Mouse (Mus musculus) forebrain, embryonic 10.5 days (tissue): ENCODE measurements around the gene Mgat4e. TPM values are rescaled to one million over a fixed set of nuclear protein-coding genes. Genes with fewer than 3 reads are reported as not detected.
"Not testable (repeated sequence)": the region's sequence is repeated elsewhere in the genome, so short reads cannot be mapped to it uniquely, and the experiment has no call there.

Experiments used
- DNase-seq: peaks from one replicate; pipeline ENCODE4 v3.0.0-alpha.2; 2017; ENCODE audit warnings: low spot score; ENCODE audit errors: extremely low spot score
- H3K27ac ChIP-seq: fragments of 300-500 bp; sonication (generic); 2 replicates; pipeline ENCODE4 v1.5.1; 2016; ENCODE audit warnings: mild to moderate bottlenecking
- H3K27me3 ChIP-seq: fragments of 300-500 bp; sonication (generic); 2 replicates; pipeline ENCODE4 v1.6.1; 2016; ENCODE audit warnings: mild to moderate bottlenecking; ENCODE audit not compliant: poor library complexity, severe bottlenecking
- H3K36me3 ChIP-seq: fragments of 300-500 bp; sonication (generic); replicated peaks from 2 replicates; pipeline ENCODE4 v1.6.1; 2016; ENCODE audit warnings: mild to moderate bottlenecking, moderate library complexity
- H3K4me1 ChIP-seq: fragments of 300-500 bp; sonication (generic); 2 replicates; pipeline ENCODE4 v1.6.1; 2016
- H3K4me3 ChIP-seq: fragments of 300-500 bp; sonication (generic); 2 replicates; pipeline ENCODE4 v1.5.1; 2016; ENCODE audit warnings: mild to moderate bottlenecking, moderate library complexity
- H3K9me3 ChIP-seq: fragments of 300-500 bp; sonication (generic); 2 replicates; pipeline ENCODE4 v1.6.1; 2016; ENCODE audit warnings: mild to moderate bottlenecking, moderate library complexity
- WGBS: fragments of 180-500 bp; shearing (Covaris S2); methylation state at CpG from one replicate; pipeline ENCODE4 v1.1.7; 2016; 5-methylcytosine and 5-hydroxymethylcytosine counted together
- polyA plus RNA-seq: library from polyadenylated mRNA; unstranded; fragments of >200 nt; fragmentation: Nextera tagmentation; extraction: Ambion mirVana; gene quantifications from 2 replicates; pipeline ENCODE4 v1.2.1, GENCODE M21; 2016

The Mgat4e gene
- polyA plus RNA-seq, 1 experiment from 2014 or later, result not detected

- not testable (repeated sequence) for H3K4me3 ChIP-seq, H3K36me3 ChIP-seq, DNase-seq, H3K27ac ChIP-seq, H3K9me3 ChIP-seq
- Histone ChIP-seq H3K27me3 (peaks cover 18% of the 10 kb centered on the region), H3K4me1 (peaks cover 16% of the 10 kb centered on the region)
- 93% methylated on average over 5 of the region's 5 CpGs for WGBS
These were observed 30.3 kb downstream of the Mgat4e start for GRCm38 (mm10) chr1:134519201-134519600.

DNA sequence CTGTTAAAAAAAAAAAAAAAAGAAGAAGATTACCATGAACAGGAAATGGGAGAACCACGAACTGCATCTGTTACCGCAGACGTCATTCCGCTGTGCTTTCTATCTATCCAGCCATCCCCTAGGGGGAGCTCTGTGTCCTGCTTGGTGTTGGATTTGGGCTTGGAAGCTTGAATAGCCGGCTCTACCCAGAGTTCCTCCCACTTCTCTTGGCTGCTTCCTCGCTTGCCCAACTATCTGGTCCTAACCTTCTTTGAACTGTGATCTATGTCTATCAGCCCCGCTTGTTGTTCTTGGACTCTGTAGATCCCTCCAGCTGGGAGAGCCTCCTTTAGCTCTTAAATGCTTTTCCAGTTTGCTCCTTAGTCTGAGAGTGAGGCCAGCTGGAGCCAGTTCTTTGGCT lies 30.8 kb downstream of the Mgat4e start:
- H3K4me3 ChIP-seq, result no peak overlapping the region
- H3K27me3 ChIP-seq, result peaks cover 23% of the 10 kb centered on the region
- no peaks in the 10 kb centered on the region for H3K36me3 ChIP-seq
- H3K27ac ChIP-seq, result no peak overlapping the region
- 14% methylated on average over 7 of the region's 7 CpGs for WGBS
- DNase-seq, result peak; percentile 56
- H3K9me3 ChIP-seq, result no peaks in the 10 kb centered on the region
- H3K4me1 ChIP-seq, result peaks cover 19% of the 10 kb centered on the region

DNA sequence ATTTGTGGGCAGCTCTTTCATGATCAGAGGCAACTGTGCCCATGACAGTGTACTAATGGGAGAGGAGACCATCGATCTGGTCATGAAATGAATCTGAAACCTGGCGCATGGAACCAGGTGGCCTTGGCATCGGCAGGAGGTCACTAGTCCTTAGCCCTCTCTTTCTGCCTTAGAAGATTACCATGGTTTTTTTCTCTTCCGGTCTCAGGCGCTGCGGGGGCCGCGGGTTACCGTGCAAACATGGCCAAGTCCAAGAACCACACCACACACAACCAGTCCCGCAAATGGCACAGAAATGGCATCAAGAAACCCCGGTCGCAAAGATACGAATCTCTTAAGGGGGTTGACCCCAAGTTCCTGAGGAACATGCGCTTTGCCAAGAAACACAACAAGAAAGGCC lies 31.6 kb downstream of the Mgat4e start:
- DNase-seq, H3K9me3 ChIP-seq, H3K27ac ChIP-seq, H3K36me3 ChIP-seq, H3K4me3 ChIP-seq: not testable (repeated sequence)
- peaks cover 27% of the 10 kb centered on the region for H3K4me1 ChIP-seq
- H3K27me3 ChIP-seq, result peaks cover 32% of the 10 kb centered on the region
- 96% methylated on average over 14 of the region's 14 CpGs for WGBS

DNA sequence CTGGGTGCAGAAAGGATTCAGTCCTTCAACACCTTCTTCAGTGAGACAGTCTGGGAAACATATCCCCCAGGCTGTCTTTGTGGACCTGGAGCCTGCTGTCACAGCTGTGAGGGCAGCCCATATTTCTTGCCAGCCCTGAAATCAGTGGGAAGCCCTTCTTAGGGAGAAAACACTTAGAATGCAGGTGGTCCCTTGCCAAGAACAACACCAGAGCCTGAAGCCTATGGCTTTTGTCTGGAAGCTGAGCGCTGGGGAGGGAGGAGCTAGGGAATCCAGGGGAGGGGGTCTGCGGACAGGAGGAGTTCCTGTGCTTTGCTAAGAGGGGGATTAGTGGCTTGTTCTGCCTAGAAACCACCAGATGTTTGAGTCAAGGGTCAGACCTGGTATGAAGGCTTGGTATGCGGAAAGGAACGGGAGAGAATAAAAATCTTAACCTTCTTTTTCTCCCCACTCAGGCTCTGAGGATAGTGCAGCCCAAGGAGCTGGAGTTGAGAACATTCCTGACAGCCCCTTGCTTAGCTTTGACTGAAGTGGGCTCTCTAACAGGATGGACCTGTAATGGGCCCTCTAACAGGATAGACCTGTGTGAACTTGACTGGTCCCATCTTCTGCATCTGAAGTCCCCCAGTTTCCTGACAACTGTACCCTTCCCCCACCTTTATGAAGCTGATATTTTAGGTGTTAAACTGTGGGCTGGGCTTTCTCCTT lies 32.8 kb downstream of the Mgat4e start:
- no peak overlapping the region for H3K4me3 ChIP-seq
- H3K9me3 ChIP-seq, result no peaks in the 10 kb centered on the region
- peak overlapping the region; percentile 65 for H3K27ac ChIP-seq
- WGBS, result 9% methylated on average over 4 of the region's 4 CpGs
- H3K36me3 ChIP-seq, result no peaks in the 10 kb centered on the region
- H3K4me1 ChIP-seq, result peaks cover 33% of the 10 kb centered on the region
- peak; percentile 35 for DNase-seq
- peaks cover 44% of the 10 kb centered on the region for H3K27me3 ChIP-seq

- no peaks in the 10 kb centered on the region for H3K9me3 ChIP-seq
- peaks cover 51% of the 10 kb centered on the region for H3K27me3 ChIP-seq
- DNase-seq, result no peak
- H3K4me3 ChIP-seq, result no peak overlapping the region
- 80% methylated on average over 2 of the region's 2 CpGs for WGBS
- peaks cover 33% of the 10 kb centered on the region for H3K4me1 ChIP-seq
- peak overlapping the region; percentile 65 for H3K27ac ChIP-seq
- no peaks in the 10 kb centered on the region for H3K36me3 ChIP-seq
These were observed 33.6 kb downstream of the Mgat4e start for GRCm38 (mm10) chr1:134515891-134516290.

DNA sequence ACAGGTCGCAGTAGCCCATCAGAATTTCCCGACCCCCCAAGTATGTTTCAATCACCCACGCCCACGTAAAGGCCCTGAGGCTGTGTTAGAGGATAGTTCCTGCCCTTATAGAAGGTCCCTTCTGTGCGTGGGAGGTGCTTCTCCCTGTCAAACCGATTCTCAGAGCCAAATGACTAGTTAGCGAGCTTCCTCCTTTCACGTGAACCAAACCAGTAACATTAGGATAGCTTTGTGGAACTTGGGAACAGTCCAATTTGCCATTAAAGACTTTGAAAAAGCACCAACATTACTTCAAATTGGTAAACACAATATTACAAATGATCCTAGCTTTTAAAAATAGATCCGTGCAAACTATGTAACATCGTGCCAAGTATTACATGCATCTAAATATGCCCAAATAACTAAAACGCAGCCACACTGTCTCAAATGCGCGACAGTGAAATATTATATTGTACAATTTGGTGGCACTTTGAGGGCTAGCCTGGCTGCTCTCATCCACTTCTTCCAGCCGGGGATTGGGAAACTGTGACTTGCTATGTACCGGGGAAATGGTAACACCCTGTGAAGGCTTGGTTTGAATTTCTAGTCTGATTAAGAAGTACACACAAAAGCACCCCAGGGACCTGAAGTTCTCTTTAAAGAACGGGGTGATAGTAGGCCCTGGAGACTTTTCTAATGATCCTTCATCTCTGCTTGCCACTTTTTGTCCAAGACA lies 35.4 kb downstream of the Mgat4e start:
- peak overlapping the region; percentile 58 for H3K4me3 ChIP-seq

DNA sequence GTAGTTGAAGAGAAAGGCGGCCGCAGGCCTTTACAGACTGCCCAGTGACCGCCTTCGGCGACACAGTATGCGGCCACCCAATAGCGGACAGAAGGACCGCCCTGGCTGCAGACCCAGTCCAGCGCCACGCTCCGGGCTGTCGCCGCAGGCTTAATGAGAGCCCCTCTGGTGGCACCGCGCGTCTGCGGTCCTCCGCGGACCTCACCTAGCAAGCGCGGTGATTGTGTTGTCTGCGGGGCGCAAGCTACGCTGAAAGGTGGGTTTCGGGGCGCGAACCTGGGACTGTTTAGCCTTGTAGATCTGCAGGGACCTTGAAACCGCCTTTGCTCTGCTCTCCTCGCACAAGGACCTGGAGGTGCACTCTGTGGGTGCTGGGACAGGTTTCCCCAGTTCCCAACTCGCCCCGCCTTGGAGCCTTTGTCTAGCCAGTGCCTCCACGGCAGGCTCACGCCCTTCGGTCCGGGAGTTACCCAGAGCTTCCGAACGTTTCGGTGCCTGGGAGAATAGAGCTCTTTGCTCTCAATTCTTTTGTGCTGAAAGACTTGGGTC lies 36.1 kb downstream of the Mgat4e start:
- Histone ChIP-seq H3K36me3 (peaks cover 5% of the 10 kb centered on the region), H3K27ac (peak overlapping the region; percentile 72; the same call in 1 of the 2 replicates)
- WGBS, result 1% methylated on average over 38 of the region's 38 CpGs

More for the DNA sequence above, 35.4 kb downstream of the Mgat4e start:
- no peak for DNase-seq
- peaks cover 53% of the 10 kb centered on the region for H3K27me3 ChIP-seq
- peaks cover 3% of the 10 kb centered on the region for H3K36me3 ChIP-seq
- 0 out of 2 replicates have a peak overlapping the region, but pooled peaks have one; percentile 72 for H3K27ac ChIP-seq
- WGBS, result 45% methylated on average over 16 of the region's 16 CpGs
- H3K9me3 ChIP-seq, result no peaks in the 10 kb centered on the region
- H3K4me1 ChIP-seq, result peaks cover 33% of the 10 kb centered on the region

DNA sequence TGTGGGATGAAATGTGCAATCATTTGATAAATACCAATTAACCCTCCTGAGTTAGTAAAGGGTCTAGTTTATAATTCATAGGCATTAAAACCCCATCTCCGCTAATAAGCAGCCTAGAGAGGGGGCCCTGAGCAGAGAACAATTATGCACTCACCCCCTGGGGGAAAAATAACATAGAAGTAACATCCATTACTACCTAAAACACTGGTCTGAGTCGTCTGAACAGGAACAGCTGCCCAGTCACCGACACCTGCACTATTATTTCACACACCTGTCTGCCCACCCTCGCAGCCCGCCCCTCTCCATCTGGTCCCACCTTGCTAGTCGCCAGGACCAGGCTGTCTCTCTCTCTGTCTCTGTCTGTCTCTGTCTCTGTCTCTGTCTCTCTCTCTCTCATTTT lies 36.9 kb downstream of the Mgat4e start:
- no peak for DNase-seq
- no peaks in the 10 kb centered on the region for H3K9me3 ChIP-seq
- peak overlapping the region; percentile 58 for H3K4me3 ChIP-seq
- H3K36me3 ChIP-seq, result peaks cover 13% of the 10 kb centered on the region
- H3K27ac ChIP-seq, result no peak overlapping the region
- 56% methylated on average over 6 of the region's 6 CpGs for WGBS
- peaks cover 53% of the 10 kb centered on the region for H3K27me3 ChIP-seq
- peaks cover 31% of the 10 kb centered on the region for H3K4me1 ChIP-seq

More for the DNA sequence above, 36.1 kb downstream of the Mgat4e start:
- no peaks in the 10 kb centered on the region for H3K9me3 ChIP-seq
- peak overlapping the region; percentile 58 for H3K4me3 ChIP-seq
- H3K27me3 ChIP-seq, result peaks cover 53% of the 10 kb centered on the region
- peak; percentile 33 for DNase-seq
- peaks cover 31% of the 10 kb centered on the region for H3K4me1 ChIP-seq

- Histone ChIP-seq H3K9me3 (no peaks in the 10 kb centered on the region), H3K27me3 (peaks cover 53% of the 10 kb centered on the region), H3K27ac (no peak overlapping the region), H3K4me1 (peaks cover 31% of the 10 kb centered on the region), H3K4me3 (no peak overlapping the region), H3K36me3 (peaks cover 17% of the 10 kb centered on the region)
- DNase-seq, result no peak
- 78% methylated on average over 4 of the region's 4 CpGs for WGBS
These were observed 37.3 kb downstream of the Mgat4e start for GRCm38 (mm10) chr1:134512183-134512582.

DNA sequence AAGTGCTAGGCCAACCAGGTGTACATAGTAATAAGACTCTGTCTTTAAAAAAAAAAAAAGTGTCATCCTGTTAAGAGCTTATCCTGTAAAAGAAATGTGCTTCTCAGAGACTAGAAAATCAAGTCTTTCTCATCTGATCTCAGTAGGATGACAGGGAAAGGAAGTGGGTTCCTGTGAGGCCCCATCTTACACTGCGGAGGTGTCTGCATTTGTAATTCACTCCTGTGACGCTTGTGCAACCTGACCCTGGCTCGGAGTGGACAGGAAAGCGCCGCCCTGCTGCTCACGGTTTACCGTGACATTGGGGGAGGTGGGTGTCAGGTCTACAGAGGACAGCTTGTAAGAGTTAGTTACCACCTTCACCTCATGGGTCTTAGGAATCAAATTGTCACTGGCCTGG lies 39.5 kb downstream of the Mgat4e start:
- no peak for DNase-seq
- peaks cover 43% of the 10 kb centered on the region for H3K27me3 ChIP-seq
- no peak overlapping the region for H3K4me3 ChIP-seq
- no peaks in the 10 kb centered on the region for H3K9me3 ChIP-seq
- H3K27ac ChIP-seq, result no peak overlapping the region
- H3K36me3 ChIP-seq, result peaks cover 39% of the 10 kb centered on the region
- WGBS, result 54% methylated on average over 7 of the region's 7 CpGs
- H3K4me1 ChIP-seq, result peaks cover 17% of the 10 kb centered on the region

DNA sequence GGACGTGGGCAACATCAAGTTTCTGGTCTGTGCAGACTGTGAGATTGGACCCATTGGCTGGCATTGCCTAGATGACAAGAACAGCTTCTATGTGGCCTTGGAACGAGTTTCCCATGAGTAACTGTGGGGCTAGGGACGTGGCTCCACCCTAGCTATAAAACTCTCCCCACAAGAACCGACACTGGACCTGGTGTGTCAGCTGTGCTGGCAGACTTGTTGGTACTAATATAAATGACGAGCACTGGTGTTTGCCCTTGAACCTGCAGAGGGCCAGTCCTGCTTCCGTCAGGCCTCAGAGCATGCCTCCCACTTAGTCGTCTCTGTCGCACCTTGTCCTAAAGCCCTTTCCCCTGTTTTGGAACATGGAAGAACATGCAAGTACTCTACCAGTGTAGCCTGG lies 43.3 kb downstream of the Mgat4e start:
- Histone ChIP-seq H3K27ac (no peak overlapping the region), H3K4me1 (no peaks in the 10 kb centered on the region), H3K4me3 (no peak overlapping the region), H3K36me3 (peaks cover 65% of the 10 kb centered on the region), H3K9me3 (no peaks in the 10 kb centered on the region), H3K27me3 (peaks cover 5% of the 10 kb centered on the region; the same call in 1 of the 2 replicates)
- DNase-seq, result no peak
- WGBS, result 95% methylated on average over 8 of the region's 8 CpGs

DNA sequence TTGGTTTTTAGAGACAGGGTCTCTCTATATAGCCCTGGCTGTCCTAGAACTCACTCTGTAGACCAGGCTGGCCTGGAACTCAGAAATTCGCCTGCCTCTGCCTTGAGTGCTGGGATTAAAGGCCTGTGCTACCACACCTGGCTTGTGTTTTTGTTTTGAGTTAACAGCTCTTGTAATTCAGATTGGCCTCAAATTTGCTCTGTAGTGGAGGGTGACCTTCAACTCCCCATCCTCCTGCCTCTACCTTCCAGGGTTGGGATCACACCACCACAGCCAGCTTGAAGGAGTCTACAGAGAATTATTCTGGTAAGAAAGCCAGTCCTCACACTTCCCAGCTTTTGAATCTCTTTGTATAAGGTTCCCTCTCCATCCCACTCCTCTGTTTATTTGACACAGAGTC lies 48.6 kb downstream of the Mgat4e start:
- WGBS, result 81% methylated on average over 1 of the region's 1 CpGs
- Histone ChIP-seq H3K36me3 (peaks cover 49% of the 10 kb centered on the region), H3K27me3 (no peaks in the 10 kb centered on the region)

GRCm38 (mm10) chr1:134495991-134496390 lies 53.5 kb downstream of the Mgat4e start:
- no peaks in the 10 kb centered on the region for H3K27me3 ChIP-seq
- H3K9me3 ChIP-seq, result no peaks in the 10 kb centered on the region
- peaks cover 20% of the 10 kb centered on the region for H3K4me1 ChIP-seq
- peaks cover 17% of the 10 kb centered on the region for H3K36me3 ChIP-seq
- no peak for DNase-seq
- H3K27ac ChIP-seq, result no peak overlapping the region
- WGBS, result 92% methylated on average over 10 of the region's 10 CpGs
- H3K4me3 ChIP-seq, result peak overlapping the region; percentile 65; the same call in 1 of the 2 replicates

More for the DNA sequence above, 48.6 kb downstream of the Mgat4e start:
- H3K27ac ChIP-seq, result no peak overlapping the region
- H3K4me3 ChIP-seq, result no peak overlapping the region
- DNase-seq, result no peak
- no peaks in the 10 kb centered on the region for H3K9me3 ChIP-seq
- peaks cover 4% of the 10 kb centered on the region for H3K4me1 ChIP-seq
